Mouse (Mus musculus) lung, adult 2 months (tissue): ENCODE measurements around the gene Cyp4f39.

Source experiments
- CTCF ChIP-seq: fragments of 200-500 bp; IDR thresholded peaks from 2 replicates; pipeline ENCODE4 v1.5.1; 2011; ENCODE audit warnings: mild to moderate bottlenecking, low read length, control low read depth; ENCODE audit not compliant: insufficient read depth
- POLR2A ChIP-seq: fragments of 200-500 bp; IDR thresholded peaks from 2 replicates; pipeline ENCODE4 v1.6.1; 2011; ENCODE audit warnings: low read depth, mild to moderate bottlenecking, control low read depth, low read length, borderline replicate concordance; ENCODE audit errors: extremely low read depth

DNA sequence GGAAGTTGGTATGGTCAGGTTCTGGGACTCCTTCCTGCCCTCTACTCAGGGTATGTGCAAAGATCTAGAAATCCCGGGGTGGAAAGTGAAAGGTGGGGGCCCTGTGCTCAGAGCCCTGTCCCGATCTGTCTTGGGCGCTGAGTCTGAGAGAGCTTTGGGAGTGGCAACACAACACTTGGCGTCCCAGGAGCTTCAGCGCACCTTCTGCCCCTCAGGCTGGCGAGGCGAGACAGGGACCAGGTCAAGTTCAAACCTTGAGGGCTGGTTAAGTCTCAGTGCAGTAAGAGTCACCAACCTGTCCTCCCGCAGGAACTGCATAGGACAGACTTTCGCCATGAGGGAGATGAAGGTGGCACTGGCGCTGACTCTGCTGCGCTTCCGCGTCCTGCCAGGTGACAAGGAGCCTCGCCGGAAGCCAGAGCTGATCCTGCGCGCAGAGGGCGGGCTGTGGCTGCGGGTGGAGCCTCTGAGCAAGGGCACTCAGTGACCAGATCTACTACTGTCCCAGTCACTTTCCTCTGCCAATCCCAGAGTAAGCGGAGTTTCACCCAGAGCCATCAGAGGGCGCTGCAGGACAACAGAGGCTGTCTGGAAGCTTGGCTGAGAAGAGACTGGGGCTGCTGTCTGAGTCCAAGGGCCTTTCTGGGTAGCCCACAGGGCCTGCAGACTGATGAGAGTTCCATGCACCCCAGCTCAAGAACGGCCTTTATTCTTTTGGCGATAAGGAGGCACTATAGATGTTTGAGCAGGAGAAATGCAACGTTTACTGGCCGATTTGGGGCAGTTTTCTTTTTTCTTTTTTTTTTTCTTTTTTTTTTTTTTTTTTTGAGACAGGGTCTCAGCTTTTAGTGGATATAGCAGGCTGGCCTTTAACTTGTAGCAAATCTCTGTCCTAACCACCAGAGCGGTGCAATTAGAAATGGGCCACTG, 76.2 kb downstream of the Cyp4f39 start:
- TF ChIP-seq CTCF (peak; percentile 86), POLR2A (peak; percentile 69; the same call in 1 of the 2 replicates)
